Mouse (Mus musculus): ENCODE measurements around the gene Slc2a9. TPM values are rescaled to one million over a fixed set of nuclear protein-coding genes. Genes with fewer than 3 reads are reported as not detected.
A peak's percentile ranks its signal among the peaks of the same experiment; 100 is the strongest.

The Slc2a9 gene
- polyA plus RNA-seq, 1 experiment: 9.7 TPM

DNA sequence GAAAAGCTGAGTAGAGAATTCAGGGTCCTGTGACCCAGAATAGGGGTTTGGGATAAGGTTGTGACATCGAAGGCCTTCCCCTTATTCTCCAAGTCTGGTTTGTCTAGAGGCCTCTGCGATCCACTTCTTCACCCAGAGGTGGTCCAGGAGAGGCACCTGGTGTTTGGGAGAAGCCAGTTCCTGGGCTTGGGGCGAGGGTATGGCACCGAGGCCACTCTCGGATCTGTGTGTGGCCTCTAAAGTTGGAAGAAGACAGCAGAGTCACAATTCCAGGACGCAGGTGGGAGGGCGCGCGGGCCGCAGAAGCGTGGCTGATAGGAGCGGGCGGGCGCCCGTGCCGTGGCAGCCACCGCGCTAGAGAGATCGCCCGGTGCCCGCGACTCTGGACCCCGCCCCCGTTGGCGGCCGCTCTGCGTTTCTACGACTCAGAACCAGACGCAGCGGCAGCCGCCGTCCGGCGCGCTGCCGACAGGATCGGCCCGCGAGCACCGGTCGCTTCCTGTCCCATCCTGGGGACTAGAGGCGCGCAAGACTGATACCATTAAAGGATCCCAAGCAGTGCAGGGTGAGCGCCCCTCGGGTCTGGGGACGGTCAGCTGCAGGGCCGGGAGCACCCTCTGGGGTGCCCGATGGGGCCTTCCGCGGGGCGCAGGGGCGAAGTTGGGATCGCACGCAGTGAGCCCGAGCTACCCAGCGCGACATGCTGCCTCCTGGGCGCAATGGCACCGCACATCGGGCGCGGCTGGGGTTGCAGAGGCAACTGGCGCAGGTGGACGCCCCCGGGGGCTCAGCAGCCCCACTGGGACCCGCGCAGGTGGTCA lies 183.8 kb downstream of the Slc2a9 start, which contains the start of gene Drd5:
TSS of gene Drd5 (plus strand) at position 402 of the 821 bp plus-strand sequence.
- no peak for DNase-seq

DNA sequence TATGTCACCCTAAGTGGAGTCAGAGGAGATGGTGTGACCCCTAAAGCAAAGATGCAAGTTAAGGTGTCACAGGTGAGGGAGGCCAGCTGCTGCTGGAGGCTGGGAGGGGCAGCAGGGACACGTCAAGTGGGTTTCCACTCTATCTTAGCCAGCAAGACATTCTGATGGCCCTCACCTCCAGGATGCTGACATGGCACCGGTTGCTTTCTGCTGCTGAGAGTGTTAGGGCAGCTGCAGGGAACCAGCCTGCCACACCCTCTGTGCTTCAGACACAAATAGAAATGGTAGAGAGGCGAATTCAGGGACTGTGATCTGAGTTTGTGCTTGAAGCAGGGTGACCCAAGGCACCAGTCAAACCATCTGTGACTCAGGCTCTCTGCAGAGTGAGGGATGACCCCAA lies 193.1 kb downstream of the Slc2a9 start:
- 54% methylated on average over 3 of the region's 3 CpGs for WGBS
- Histone ChIP-seq H3K4me3 (ENCODE audit: insufficient read depth, low read depth, low read length) (no peak overlapping the region), H3K4me1 (ENCODE audit: control insufficient read depth, insufficient read depth, low read length) (no peaks in the 10 kb centered on the region), H3K27ac (ENCODE audit: insufficient read depth, low read depth, low read length) (no peak overlapping the region), H3K27me3 (replicated peaks; ENCODE audit: control insufficient read depth, insufficient read depth, low read length) (no peaks in the 10 kb centered on the region), H3K36me3 (ENCODE audit: control insufficient read depth, insufficient read depth, low read length) (no peaks in the 10 kb centered on the region)
- DNase-seq: no peak
- TF ChIP-seq CTCF (conservative IDR thresholded peaks at IDR 0.05; ENCODE audit: insufficient read depth, insufficient read length, low read depth, low read length) (no peak), POLR2A (IDR thresholded peaks at IDR 0.05; ENCODE audit: low read depth, low read length) (no peak)

More for the DNA sequence above, 183.8 kb downstream of the Slc2a9 start, which contains the start of gene Drd5:
- Histone ChIP-seq H3K4me3 (ENCODE audit: insufficient read depth, low read depth, low read length) (no peak within 1 kb of the TSS), H3K4me1 (ENCODE audit: control insufficient read depth, insufficient read depth, low read length) (no peaks in the 10 kb centered on the region), H3K36me3 (ENCODE audit: control insufficient read depth, insufficient read depth, low read length) (no peaks in the 10 kb centered on the region), H3K27ac (ENCODE audit: insufficient read depth, low read depth, low read length) (no peak within 1 kb of the TSS), H3K27me3 (replicated peaks; ENCODE audit: control insufficient read depth, insufficient read depth, low read length) (no peaks in the 10 kb centered on the region; the same call in 1 of the 2 replicates)
- 3% methylated on average over 67 of the region's 67 CpGs for WGBS
- TF ChIP-seq POLR2A (IDR thresholded peaks at IDR 0.05; ENCODE audit: low read depth, low read length): no peak

DNA sequence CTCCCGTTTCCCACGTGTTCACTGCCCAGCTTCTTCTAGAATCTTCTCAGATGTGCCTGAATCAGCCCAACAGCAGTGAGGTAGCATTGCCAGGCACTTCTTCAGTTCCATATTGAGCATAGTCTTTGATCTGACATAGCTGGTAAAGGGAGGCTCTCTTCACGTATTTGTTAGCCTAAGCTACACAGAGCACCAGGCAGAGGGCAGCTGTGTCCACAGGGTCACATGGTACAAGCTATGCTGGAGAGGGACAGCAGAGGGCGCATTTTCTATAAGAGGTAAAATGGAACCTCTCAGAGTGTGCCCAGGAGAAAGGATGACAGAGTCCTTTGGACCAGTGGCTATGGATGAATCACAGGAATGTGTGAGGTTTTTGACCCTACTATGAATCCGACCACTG lies 194.1 kb downstream of the Slc2a9 start:
- DNase-seq: peak; percentile 65
- Histone ChIP-seq H3K4me1 (ENCODE audit: control insufficient read depth, insufficient read depth, low read length) (no peaks in the 10 kb centered on the region), H3K27me3 (replicated peaks; ENCODE audit: control insufficient read depth, insufficient read depth, low read length) (no peaks in the 10 kb centered on the region), H3K27ac (ENCODE audit: insufficient read depth, low read depth, low read length) (no peak overlapping the region), H3K36me3 (ENCODE audit: control insufficient read depth, insufficient read depth, low read length) (no peaks in the 10 kb centered on the region), H3K4me3 (ENCODE audit: insufficient read depth, low read depth, low read length) (no peak overlapping the region)
- 52% methylated on average over 5 of the region's 5 CpGs for WGBS
- no peak for TF ChIP-seq POLR2A (IDR thresholded peaks at IDR 0.05; ENCODE audit: low read depth, low read length)
- TF ChIP-seq CTCF (conservative IDR thresholded peaks at IDR 0.05; ENCODE audit: insufficient read depth, insufficient read length, low read depth, low read length): peak; percentile 71

DNA sequence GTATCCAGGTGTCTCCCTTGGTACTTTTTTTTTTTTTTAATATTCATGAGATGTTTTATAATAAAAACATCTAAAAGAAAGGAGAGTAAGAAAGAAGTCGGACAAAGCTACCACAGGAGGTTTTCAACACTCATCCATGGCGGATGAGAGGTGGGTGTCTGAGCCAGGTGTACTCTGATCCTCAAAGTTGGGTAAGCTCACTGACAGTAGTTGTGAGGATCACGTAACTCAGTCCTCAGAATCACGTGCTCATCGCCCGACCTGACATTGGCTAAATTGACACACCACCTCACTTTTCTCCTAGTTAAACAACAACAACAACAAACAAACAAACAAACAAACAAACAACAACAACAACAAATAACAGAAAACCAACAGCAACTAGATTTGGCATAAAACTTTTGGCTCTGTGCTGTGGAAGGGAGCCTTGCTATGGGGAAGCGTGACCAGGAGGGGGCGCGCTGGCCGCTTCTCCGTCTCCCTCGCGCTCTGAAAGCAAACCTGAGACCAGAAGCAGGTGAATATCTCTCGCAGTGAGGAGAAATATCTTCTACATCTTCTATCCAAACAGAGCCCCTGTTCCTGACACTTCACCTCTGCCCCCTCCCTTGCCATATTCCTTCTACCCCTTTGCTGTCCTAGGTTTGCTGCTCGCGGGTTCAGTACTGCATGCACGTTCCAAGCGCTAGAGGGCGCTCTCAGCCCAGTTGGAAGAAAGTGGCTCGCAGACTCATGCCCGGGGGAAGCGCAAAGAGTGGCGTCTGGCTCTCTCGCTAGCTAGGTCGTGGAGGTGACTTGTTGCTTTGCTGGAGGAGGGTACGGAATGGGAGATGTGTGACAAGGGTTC lies 195.5 kb downstream of the Slc2a9 start:
- no peaks in the 10 kb centered on the region for H3K4me1 ChIP-seq (ENCODE audit: control insufficient read depth, insufficient read depth, low read length)
- H3K36me3 ChIP-seq (ENCODE audit: control insufficient read depth, insufficient read depth, low read length): no peaks in the 10 kb centered on the region
- no peak overlapping the region for H3K27ac ChIP-seq (ENCODE audit: insufficient read depth, low read depth, low read length)
- H3K27me3 ChIP-seq (replicated peaks; ENCODE audit: control insufficient read depth, insufficient read depth, low read length): no peaks in the 10 kb centered on the region
- peak; percentile 90 for DNase-seq
- 8% methylated on average over 26 of the region's 26 CpGs for WGBS
- H3K4me3 ChIP-seq (ENCODE audit: insufficient read depth, low read depth, low read length): peak overlapping the region; percentile 39; the same call in 1 of the 2 replicates
- no peak for TF ChIP-seq POLR2A (IDR thresholded peaks at IDR 0.05; ENCODE audit: low read depth, low read length)
- TF ChIP-seq CTCF (conservative IDR thresholded peaks at IDR 0.05; ENCODE audit: insufficient read depth, insufficient read length, low read depth, low read length): peak; percentile 77

DNA sequence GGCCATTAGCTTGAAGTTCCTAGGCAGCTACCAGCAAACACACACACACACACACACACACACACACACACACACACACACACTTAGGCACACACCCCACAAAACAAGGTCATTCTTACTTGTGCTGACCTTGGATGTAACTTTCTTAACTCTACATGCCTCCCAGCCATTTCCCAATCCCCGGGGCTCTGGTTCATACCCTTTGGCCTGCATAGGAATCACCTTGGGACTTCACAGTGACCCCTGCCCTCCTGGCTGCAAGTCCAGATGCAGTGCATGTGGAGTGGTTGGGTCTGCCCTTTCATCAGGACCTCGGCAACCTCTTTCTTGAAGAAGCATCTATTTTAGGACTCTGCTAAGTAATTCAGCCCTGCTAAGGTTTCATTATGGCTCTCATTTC lies 197.7 kb downstream of the Slc2a9 start:
- H3K36me3 ChIP-seq (ENCODE audit: control insufficient read depth, insufficient read depth, low read length): no peaks in the 10 kb centered on the region
- DNase-seq: no peak
- TF ChIP-seq CTCF (conservative IDR thresholded peaks at IDR 0.05; ENCODE audit: insufficient read depth, insufficient read length, low read depth, low read length) (no peak), POLR2A (IDR thresholded peaks at IDR 0.05; ENCODE audit: low read depth, low read length) (no peak)
- H3K27me3 ChIP-seq (replicated peaks; ENCODE audit: control insufficient read depth, insufficient read depth, low read length): no peaks in the 10 kb centered on the region
- WGBS: 56% methylated on average over 2 of the region's 2 CpGs
- H3K4me3 ChIP-seq (ENCODE audit: insufficient read depth, low read depth, low read length): no peak overlapping the region
- H3K4me1 ChIP-seq (ENCODE audit: control insufficient read depth, insufficient read depth, low read length): no peaks in the 10 kb centered on the region
- no peak overlapping the region for H3K27ac ChIP-seq (ENCODE audit: insufficient read depth, low read depth, low read length)

DNA sequence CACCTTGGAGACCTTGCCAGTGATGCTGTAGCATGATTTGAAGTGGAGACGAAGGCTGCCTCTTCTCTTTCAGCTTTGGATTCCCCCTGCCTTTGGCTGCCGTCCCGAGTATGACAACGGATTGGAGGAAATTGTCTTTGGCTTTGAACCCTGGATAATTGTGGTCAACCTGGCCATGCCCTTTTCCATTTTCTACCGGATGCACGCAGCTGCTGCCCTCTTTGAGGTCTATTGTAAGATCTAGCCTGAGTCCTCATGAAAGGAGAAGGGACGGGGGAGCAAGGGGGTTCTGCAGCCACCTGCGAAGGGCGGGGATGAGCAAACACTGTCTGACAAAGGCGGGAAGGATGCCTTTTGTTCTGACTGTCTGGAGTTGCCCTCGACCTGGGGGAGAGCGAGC lies 200.3 kb downstream of the Slc2a9 start:
- no peak overlapping the region for H3K27ac ChIP-seq (ENCODE audit: insufficient read depth, low read depth, low read length)
- H3K4me1 ChIP-seq (ENCODE audit: control insufficient read depth, insufficient read depth, low read length): no peaks in the 10 kb centered on the region
- no peak for DNase-seq
- no peak overlapping the region for H3K4me3 ChIP-seq (ENCODE audit: insufficient read depth, low read depth, low read length)
- TF ChIP-seq POLR2A (IDR thresholded peaks at IDR 0.05; ENCODE audit: low read depth, low read length) (no peak), CTCF (conservative IDR thresholded peaks at IDR 0.05; ENCODE audit: insufficient read depth, insufficient read length, low read depth, low read length) (no peak)
- 31% methylated on average over 12 of the region's 12 CpGs for WGBS
- H3K27me3 ChIP-seq (replicated peaks; ENCODE audit: control insufficient read depth, insufficient read depth, low read length): no peaks in the 10 kb centered on the region
- no peaks in the 10 kb centered on the region for H3K36me3 ChIP-seq (ENCODE audit: control insufficient read depth, insufficient read depth, low read length)

Measured in kidney, adult 2 months (tissue).